Mouse (Mus musculus) naive thymus-derived CD4-positive, alpha-beta T cell, adult 2 months (primary cell): ENCODE results near the gene 0610030E20Rik.
A peak's percentile ranks its signal among the peaks of the same experiment; 100 is the strongest.

Experiments used
- DNase-seq: peaks from one replicate; pipeline ENCODE4 v3.0.0-alpha.2; 2011; ENCODE audit warnings: low read depth

Gene 0610030E20Rik

GRCm38 (mm10) chr6:72392341-72392740 is 45.2 kb downstream of the 0610030E20Rik start:
- no peak for DNase-seq

GRCm38 (mm10) chr6:72396837-72397251 is 49.7 kb downstream of the 0610030E20Rik start:
- no peak for DNase-seq

GRCm38 (mm10) chr6:72399967-72400366 is 52.9 kb downstream of the 0610030E20Rik start:
- no peak for DNase-seq

- peak; percentile 86 for DNase-seq
These were observed 54.8 kb downstream of the 0610030E20Rik start for GRCm38 (mm10) chr6:72401875-72402274.
